Mouse (Mus musculus): ENCODE measurements around the gene Lrrn2. TPM values are rescaled to one million over a fixed set of nuclear protein-coding genes. Genes with fewer than 3 reads are reported as not detected.

Gene Lrrn2
- total RNA-seq (2023): not detected

GRCm38 (mm10) chr1:132880161-132881005 is at the start of gene Lrrn2:
Lrrn2 (plus strand) TSS chr1:132880273.

Other genes with a start within 250 kb of the Lrrn2 start
- not detected for gene Nfasc, start 138.5 kb upstream of the Lrrn2 start, total RNA-seq (2023)
- gene Mdm4, start 150.3 kb downstream of the Lrrn2 start, total RNA-seq (2023): 100 to 1,000 TPM; 147 to 157 TPM
- gene Pik3c2b, start 165.4 kb downstream of the Lrrn2 start, total RNA-seq (2023): 10 to 100 TPM; 11.1 to 12.3 TPM